Mouse (Mus musculus) megakaryocyte, embryonic 14.5 days (primary cell): Measurements from ENCODE around the gene Fau.

ENCODE experiments used
- FLI1 ChIP-seq: IDR thresholded peaks from 2 replicates; pipeline ENCODE4 v1.6.1; 2012; ENCODE audit warnings: low read length, inconsistent platforms, mixed read lengths
- GATA1 ChIP-seq: IDR thresholded peaks from 3 replicates; pipeline ENCODE4 v1.6.1; 2012; ENCODE audit warnings: mixed read lengths, low read length, inconsistent platforms, borderline replicate concordance

GRCm38 (mm10) chr19:6056696-6057095, 948 bp upstream of the Fau start:
- TF ChIP-seq FLI1 (no peak), GATA1 (no peak)
